Mouse (Mus musculus): Measurements from ENCODE around the gene Gabpb2.

Gene Gabpb2

GRCm38 (mm10) chr3:95217255-95218134 lies at the start of gene Gabpb2:
TSS of gene Gabpb2 (minus strand) at chr3:95217916.
- DNase-seq (ENCODE audit: low read depth, low spot score), result peak; percentile 80

- DNase-seq (ENCODE audit: low read depth, low spot score), result no peak
These were observed 48.3 kb upstream of the Gabpb2 start for GRCm38 (mm10) chr3:95266052-95266451.

GRCm38 (mm10) chr3:95264724-95265123 lies 47.0 kb upstream of the Gabpb2 start:
- DNase-seq (ENCODE audit: low read depth, low spot score), result no peak

DNA sequence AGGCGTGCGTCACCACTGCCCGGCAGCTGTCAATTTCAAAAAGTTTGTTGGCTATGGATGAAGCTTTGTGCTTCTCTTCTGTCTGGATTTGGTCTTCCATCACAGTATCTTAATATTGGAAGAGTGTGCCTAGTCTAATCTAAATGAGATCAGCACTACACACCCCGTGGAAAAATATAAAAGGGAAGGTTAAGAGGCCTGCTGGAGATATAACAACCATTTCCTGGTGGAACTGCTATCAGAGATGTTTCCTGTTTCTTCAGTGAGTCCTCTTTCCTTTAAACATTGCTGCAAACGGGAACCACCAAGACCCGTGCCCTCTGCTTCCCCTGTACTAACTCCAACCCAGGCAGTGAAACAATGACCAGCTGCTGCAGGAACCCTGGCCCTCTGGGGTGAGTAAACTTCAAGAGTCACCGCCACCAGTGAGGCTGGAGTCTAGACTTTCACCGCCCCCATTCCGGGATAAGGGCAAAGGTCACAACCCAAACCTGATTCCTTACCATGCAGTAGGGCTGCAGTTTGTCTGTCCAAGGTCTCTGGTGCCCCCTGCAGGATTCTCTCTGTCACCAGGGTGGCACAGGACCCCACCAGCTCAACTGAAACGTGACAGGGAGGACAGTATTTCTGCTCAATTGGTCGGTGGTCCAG lies 45.5 kb upstream of the Gabpb2 start:
- DNase-seq (ENCODE audit: low read depth, low spot score), result no peak

DNA sequence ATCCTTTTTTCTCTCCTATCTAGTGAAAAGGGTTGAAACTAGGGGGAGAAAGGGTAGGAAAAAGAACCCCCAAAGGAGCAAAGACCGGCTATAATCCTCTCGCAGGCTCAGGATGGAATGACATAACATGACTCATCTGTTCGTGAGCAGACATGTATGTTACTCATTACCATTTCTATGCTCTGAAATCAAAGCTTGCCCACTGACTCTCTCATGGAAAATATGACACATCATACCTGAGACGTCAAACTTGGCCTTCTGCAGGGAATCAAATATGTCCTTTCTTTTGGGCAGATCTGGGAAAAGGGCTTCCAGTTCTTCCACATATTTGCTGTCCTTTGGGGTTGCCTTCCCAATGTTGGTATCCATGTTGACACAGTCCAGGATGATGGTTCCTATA lies 44.3 kb upstream of the Gabpb2 start:
- no peak for DNase-seq (ENCODE audit: low read depth, low spot score)

GRCm38 (mm10) chr3:95256931-95257330 lies 39.2 kb upstream of the Gabpb2 start:
- DNase-seq (ENCODE audit: low read depth, low spot score), result no peak

DNA sequence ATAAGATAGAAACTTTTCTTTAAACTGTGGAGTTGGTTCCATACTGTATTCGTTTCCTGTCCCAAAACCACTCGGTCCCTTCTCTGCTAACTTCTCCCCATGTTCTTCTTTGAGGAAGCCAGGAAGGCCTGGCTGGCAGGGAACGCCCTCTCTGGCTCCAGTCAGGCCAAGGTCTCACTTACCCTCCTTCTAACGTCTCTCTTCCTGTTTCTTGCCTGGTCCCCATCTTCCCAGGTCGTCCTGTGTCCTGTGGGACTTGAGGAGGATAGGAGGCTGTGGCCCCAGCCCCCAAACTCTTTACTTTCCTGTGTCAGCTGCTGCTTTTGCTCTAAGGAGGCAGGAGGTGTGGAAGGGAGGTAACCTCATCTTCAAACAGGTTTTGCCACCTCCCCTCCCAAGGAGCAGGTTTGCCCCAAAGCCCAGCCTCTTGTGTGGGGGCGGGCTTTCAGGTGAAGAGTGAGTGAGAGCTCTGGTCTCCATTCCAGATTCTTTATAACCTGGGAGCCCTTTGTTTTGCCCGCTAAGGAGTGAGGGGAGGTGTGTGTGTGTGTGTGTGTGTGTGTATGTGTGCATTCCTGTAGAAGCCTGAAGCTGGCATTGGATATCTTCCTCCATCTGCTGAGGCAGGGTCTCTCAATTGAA lies 33.2 kb upstream of the Gabpb2 start, which contains the start of gene Bnipl:
Gene Bnipl (minus strand): TSS at position 411 of the 642 bp plus-strand sequence.
- DNase-seq (ENCODE audit: low read depth, low spot score), result no peak

DNA sequence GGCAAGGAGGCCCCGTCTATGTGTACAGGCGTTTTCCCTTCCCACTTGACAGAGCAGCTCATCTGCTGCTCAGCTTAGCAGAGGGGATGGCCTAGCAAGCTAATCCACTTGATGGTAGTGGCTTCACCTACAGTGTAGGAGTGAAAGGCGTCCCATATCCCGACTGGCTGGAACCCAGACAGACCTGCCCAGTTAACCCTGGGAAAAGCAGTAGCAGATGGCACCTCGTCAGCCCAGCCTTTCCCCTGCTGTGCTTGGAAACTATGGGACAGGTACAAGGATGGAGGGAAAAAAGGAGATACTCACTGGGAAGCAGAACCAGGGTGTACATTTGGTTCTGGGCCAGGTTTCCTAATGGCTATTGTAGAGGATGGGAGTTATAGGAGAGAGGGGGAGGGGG lies 32.6 kb upstream of the Gabpb2 start:
- DNase-seq (ENCODE audit: low read depth, low spot score), result no peak

DNA sequence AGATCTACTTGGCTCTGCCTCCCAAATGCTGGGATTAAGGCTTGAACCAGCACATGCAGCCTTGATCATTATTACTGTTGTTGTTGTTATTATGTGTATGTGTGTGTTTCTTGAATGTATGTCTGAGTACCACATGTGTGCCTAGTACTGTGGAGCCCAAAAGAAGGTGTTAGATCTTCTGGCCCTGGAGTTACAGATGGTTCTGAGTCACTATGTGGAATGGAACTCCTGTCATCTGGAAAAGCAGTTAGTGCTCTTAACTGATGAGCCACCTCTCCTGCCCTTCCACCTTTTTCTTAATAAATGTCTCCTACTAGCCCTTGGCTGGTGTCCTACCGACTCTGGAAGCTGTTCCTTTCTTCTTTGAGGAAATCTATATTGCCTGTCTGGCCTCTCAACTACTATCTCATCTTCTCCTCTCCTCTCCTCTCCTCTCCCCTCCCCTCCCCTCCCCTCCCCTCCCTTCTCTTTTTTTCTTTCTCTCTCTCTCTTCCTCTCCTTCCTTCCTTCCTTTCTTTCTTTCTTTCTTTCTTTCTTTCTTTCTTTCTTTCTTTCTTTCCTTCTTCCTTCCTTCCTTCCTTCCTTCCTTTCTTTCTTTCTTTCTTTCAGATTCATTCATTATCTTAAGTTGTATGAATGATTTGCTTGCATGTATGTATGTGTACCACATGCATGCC lies 30.1 kb upstream of the Gabpb2 start:
- no peak for DNase-seq (ENCODE audit: low read depth, low spot score)

GRCm38 (mm10) chr3:95246465-95247231 lies 28.9 kb upstream of the Gabpb2 start:
- no peak for DNase-seq (ENCODE audit: low read depth, low spot score)

DNA sequence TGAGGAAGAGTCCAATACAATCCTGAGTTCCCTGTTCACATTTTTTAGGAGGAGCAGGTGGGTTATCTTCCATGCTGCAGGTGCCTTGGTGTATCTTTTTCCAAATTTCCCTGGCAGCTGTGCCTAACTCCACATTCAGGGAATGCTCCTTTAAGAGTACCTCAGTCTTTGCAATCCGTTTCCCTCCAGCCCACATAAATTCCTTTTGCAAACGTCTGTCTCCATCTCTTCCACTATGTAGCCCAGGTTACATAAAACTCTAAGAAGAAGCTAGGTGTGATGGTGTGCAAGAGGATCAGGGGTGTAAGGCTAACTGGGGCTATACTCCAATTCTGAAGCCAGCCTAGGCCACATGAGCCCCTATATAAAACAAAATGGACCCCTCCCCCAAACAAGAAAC lies 25.4 kb upstream of the Gabpb2 start:
- no peak for DNase-seq (ENCODE audit: low read depth, low spot score)

GRCm38 (mm10) chr3:95241498-95241897 lies 23.8 kb upstream of the Gabpb2 start, which contains the start of gene Gm128:
TSS of gene Gm128 (minus strand) at chr3:95241598.
- no peak for DNase-seq (ENCODE audit: low read depth, low spot score)

DNA sequence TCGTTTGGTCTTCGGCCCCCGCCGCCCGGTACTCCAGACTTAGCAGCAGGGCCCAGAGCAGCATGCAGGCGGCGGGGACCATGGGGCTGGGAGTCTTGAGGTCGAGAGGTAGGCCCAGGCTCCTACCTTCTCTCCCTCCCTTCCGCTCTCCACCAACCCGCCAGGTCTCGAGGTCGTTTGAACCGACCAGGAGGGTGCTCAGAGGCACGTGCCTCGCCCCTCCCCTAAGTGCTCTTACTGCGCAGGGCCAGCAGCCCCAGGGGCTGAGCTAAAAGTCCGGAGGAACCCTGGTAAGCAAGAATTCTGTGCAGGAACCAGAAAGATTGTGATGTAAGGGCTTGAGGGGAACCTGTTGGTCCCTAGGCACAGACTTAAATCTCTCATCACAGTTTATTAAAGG lies 23.2 kb upstream of the Gabpb2 start:
- no peak for DNase-seq (ENCODE audit: low read depth, low spot score)

- no peak for DNase-seq (ENCODE audit: low read depth, low spot score)
These were observed 22.3 kb upstream of the Gabpb2 start for GRCm38 (mm10) chr3:95239971-95240370.

DNA sequence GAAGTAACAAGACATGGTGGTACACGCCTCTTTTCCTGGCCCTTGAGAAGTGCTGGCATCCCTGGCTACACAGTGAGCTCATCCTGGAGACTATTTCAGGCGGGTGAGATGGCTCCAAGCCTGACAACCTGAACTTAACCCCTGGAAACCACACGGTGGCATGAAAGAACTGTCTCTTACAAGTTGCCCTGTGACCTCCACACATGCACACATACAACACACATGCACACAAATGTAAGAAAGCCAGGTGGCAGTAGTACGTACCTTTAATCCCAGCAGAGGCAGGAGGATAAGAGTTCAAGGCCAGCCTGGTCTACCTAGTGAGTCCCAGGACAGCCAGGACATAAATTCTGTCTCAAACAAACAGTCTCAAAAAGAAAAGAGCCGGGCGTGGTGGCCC lies 21.3 kb upstream of the Gabpb2 start:
- DNase-seq (ENCODE audit: low read depth, low spot score), result no peak

GRCm38 (mm10) chr3:95237541-95238099 lies 19.9 kb upstream of the Gabpb2 start:
- DNase-seq (ENCODE audit: low read depth, low spot score), result no peak

DNA sequence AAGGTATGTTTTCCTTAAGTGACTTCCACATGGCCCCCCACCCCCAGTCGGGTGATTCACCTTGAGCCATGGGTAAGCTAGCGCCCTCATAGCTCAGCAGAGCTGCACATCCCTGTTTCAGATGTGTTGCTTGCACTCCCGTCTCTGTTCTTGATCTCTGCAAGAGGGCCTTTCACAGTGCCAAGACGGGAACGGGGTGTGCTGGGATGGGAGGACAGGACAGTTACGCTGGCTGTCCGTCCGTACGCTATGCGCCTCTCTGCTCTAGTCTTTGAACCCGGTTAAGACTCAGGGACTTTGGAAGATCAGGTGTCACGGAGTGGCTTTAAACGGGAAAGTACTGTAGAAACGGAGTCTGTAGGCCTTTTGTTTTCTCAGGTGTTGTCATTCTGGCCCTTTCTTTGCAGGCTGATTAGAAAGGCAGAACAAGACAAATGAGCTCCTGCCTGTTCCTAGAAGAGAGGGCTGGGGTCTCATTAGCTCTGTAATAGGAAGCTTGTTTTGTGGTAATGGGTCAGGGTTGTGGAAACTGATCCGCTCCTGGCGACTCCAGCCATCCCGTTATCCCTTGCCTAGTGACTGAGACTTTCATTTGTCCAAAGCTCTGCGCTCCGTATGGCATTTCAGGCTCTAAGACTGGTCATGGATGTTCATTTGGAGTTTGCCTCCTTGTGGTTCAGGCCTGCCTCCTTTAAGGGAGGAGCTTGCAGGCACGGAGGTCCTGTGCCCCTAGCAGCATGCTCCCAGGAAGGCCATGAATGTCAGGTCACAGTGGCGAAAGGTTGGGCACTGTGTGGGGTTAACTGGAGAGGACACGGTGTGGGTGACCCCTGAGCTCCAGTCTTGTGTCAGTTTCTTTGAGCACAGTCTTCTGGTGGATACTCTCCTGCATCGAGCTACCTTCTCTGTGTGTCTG lies 17.9 kb upstream of the Gabpb2 start:
- DNase-seq (ENCODE audit: low read depth, low spot score), result no peak

- no peak for DNase-seq (ENCODE audit: low read depth, low spot score)
These were observed 15.7 kb upstream of the Gabpb2 start for GRCm38 (mm10) chr3:95233303-95233980.

DNA sequence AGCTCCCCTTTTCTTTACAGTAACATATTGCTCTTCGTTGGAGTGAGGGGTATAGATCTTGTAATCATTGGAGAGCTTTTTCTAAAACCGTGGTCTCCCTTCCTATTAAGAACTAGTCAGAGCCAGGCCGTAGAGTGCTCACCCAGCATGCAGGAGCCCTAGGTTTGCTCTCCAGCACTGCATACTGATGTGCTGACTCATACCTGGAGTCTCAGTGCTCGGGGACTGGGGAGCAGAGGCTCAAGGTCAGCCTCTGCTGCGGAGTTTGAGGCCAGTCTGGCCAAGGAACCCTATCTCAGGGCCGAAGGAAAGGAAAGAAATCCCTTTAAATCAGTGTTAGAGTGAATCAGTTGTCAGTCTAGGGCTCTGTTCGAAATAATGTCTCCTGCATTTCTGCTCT lies 15.1 kb upstream of the Gabpb2 start:
- DNase-seq (ENCODE audit: low read depth, low spot score), result no peak
